Mouse (Mus musculus): Measurements from ENCODE around the gene Sema5a. TPM values are rescaled to one million over a fixed set of nuclear protein-coding genes. Genes with fewer than 3 reads are reported as not detected.

The Sema5a gene
- polyA plus RNA-seq, 1 experiment from 2014 or later: 37.9 TPM

GRCm38 (mm10) chr15:32416291-32416690 lies 171.7 kb downstream of the Sema5a start:
- ATAC-seq (ENCODE audit: insufficient number of reproducible peaks, insufficient read depth, low FRiP score, low TSS enrichment, low read depth): no peak
- no peaks in the 10 kb centered on the region for H3K9me3 ChIP-seq
- no peak overlapping the region for H3K9ac ChIP-seq
- H3K4me2 ChIP-seq: no peak overlapping the region
- WGBS: 78% methylated on average over 2 of the region's 2 CpGs
- H3K4me1 ChIP-seq: 0 out of 2 replicates have a peak, but pooled peaks cover 3% of the 10 kb centered on the region
- no peaks in the 10 kb centered on the region for H3K27me3 ChIP-seq
- no peaks in the 10 kb centered on the region for H3K36me3 ChIP-seq
- H3K4me3 ChIP-seq: no peak overlapping the region
- no peak overlapping the region for H3K27ac ChIP-seq

- Histone ChIP-seq H3K36me3 (no peaks in the 10 kb centered on the region), H3K9me3 (no peaks in the 10 kb centered on the region), H3K9ac (no peak overlapping the region), H3K4me3 (no peak overlapping the region), H3K27me3 (no peaks in the 10 kb centered on the region), H3K27ac (no peak overlapping the region), H3K4me1 (no peaks in the 10 kb centered on the region), H3K4me2 (no peak overlapping the region)
- ATAC-seq (ENCODE audit: insufficient number of reproducible peaks, insufficient read depth, low FRiP score, low TSS enrichment, low read depth): no peak
- WGBS: 84% methylated on average over 6 of the region's 6 CpGs
Observed at GRCm38 (mm10) chr15:32422631-32423030, 178.0 kb downstream of the Sema5a start.

- Histone ChIP-seq H3K9ac (no peak overlapping the region), H3K36me3 (no peaks in the 10 kb centered on the region), H3K27ac (no peak overlapping the region), H3K4me3 (no peak overlapping the region), H3K4me1 (no peaks in the 10 kb centered on the region), H3K27me3 (no peaks in the 10 kb centered on the region), H3K4me2 (no peak overlapping the region), H3K9me3 (no peaks in the 10 kb centered on the region)
- 66% methylated on average over 6 of the region's 6 CpGs for WGBS
- ATAC-seq (ENCODE audit: insufficient number of reproducible peaks, insufficient read depth, low FRiP score, low TSS enrichment, low read depth): no peak
Observed at GRCm38 (mm10) chr15:32423061-32423460, 178.5 kb downstream of the Sema5a start.

- Histone ChIP-seq H3K36me3 (no peaks in the 10 kb centered on the region), H3K4me2 (no peak overlapping the region), H3K9me3 (no peaks in the 10 kb centered on the region), H3K27me3 (no peaks in the 10 kb centered on the region), H3K9ac (no peak overlapping the region), H3K27ac (no peak overlapping the region), H3K4me3 (no peak overlapping the region), H3K4me1 (no peaks in the 10 kb centered on the region)
- WGBS: 89% methylated on average over 7 of the region's 7 CpGs
- no peak for ATAC-seq (ENCODE audit: insufficient number of reproducible peaks, insufficient read depth, low FRiP score, low TSS enrichment, low read depth)
Observed at GRCm38 (mm10) chr15:32427188-32427924, 182.7 kb downstream of the Sema5a start.

GRCm38 (mm10) chr15:32432927-32433832 lies 188.6 kb downstream of the Sema5a start:
- Histone ChIP-seq H3K9ac (no peak overlapping the region), H3K4me1 (peaks cover 15% of the 10 kb centered on the region), H3K27ac (peak overlapping the region; percentile 72), H3K27me3 (no peaks in the 10 kb centered on the region), H3K36me3 (no peaks in the 10 kb centered on the region), H3K9me3 (no peaks in the 10 kb centered on the region), H3K4me3 (no peak overlapping the region), H3K4me2 (peak overlapping the region; percentile 54)
- WGBS: 24% methylated on average over 13 of the region's 13 CpGs
- ATAC-seq (ENCODE audit: insufficient number of reproducible peaks, insufficient read depth, low FRiP score, low TSS enrichment, low read depth): peak; percentile 59; the same call in 1 of the 2 replicates

- Histone ChIP-seq H3K4me2 (peak overlapping the region; percentile 54; the same call in 1 of the 2 replicates), H3K4me1 (peaks cover 15% of the 10 kb centered on the region), H3K4me3 (no peak overlapping the region), H3K9me3 (no peaks in the 10 kb centered on the region), H3K36me3 (no peaks in the 10 kb centered on the region), H3K9ac (no peak overlapping the region), H3K27me3 (no peaks in the 10 kb centered on the region), H3K27ac (peak overlapping the region; percentile 72)
- no peak for ATAC-seq (ENCODE audit: insufficient number of reproducible peaks, insufficient read depth, low FRiP score, low TSS enrichment, low read depth)
Observed at GRCm38 (mm10) chr15:32433833-32434155, 189.2 kb downstream of the Sema5a start.

GRCm38 (mm10) chr15:32434274-32434673 lies 189.7 kb downstream of the Sema5a start:
- ATAC-seq (ENCODE audit: insufficient number of reproducible peaks, insufficient read depth, low FRiP score, low TSS enrichment, low read depth): no peak
- Histone ChIP-seq H3K27me3 (no peaks in the 10 kb centered on the region), H3K4me3 (no peak overlapping the region), H3K9ac (no peak overlapping the region), H3K27ac (no peak overlapping the region), H3K9me3 (no peaks in the 10 kb centered on the region), H3K4me2 (no peak overlapping the region), H3K36me3 (no peaks in the 10 kb centered on the region), H3K4me1 (peaks cover 15% of the 10 kb centered on the region)

GRCm38 (mm10) chr15:32437654-32438053 lies 193.0 kb downstream of the Sema5a start:
- Histone ChIP-seq H3K9ac (no peak overlapping the region), H3K36me3 (no peaks in the 10 kb centered on the region), H3K9me3 (no peaks in the 10 kb centered on the region), H3K27ac (no peak overlapping the region), H3K4me1 (peaks cover 15% of the 10 kb centered on the region), H3K4me2 (no peak overlapping the region), H3K27me3 (no peaks in the 10 kb centered on the region), H3K4me3 (no peak overlapping the region)
- 21% methylated on average over 6 of the region's 6 CpGs for WGBS
- no peak for ATAC-seq (ENCODE audit: insufficient number of reproducible peaks, insufficient read depth, low FRiP score, low TSS enrichment, low read depth)

- WGBS: 78% methylated on average over 4 of the region's 4 CpGs
- Histone ChIP-seq H3K4me2 (no peak overlapping the region), H3K9me3 (no peaks in the 10 kb centered on the region), H3K4me3 (no peak overlapping the region), H3K4me1 (peaks cover 21% of the 10 kb centered on the region), H3K27me3 (no peaks in the 10 kb centered on the region), H3K36me3 (no peaks in the 10 kb centered on the region), H3K27ac (no peak overlapping the region), H3K9ac (no peak overlapping the region)
- ATAC-seq (ENCODE audit: insufficient number of reproducible peaks, insufficient read depth, low FRiP score, low TSS enrichment, low read depth): no peak
Observed at GRCm38 (mm10) chr15:32442745-32443144, 198.1 kb downstream of the Sema5a start.

- Histone ChIP-seq H3K4me1 (peaks cover 21% of the 10 kb centered on the region), H3K4me3 (no peak overlapping the region), H3K4me2 (0 out of 2 replicates have a peak overlapping the region, but pooled peaks have one; percentile 14), H3K27me3 (no peaks in the 10 kb centered on the region), H3K36me3 (no peaks in the 10 kb centered on the region), H3K9ac (no peak overlapping the region), H3K9me3 (no peaks in the 10 kb centered on the region), H3K27ac (peak overlapping the region; percentile 64)
- no peak; the same call in 1 of the 2 replicates for ATAC-seq (ENCODE audit: insufficient number of reproducible peaks, insufficient read depth, low FRiP score, low TSS enrichment, low read depth)
- WGBS: 51% methylated on average over 7 of the region's 7 CpGs
Observed at GRCm38 (mm10) chr15:32447558-32448349, 203.1 kb downstream of the Sema5a start.

GRCm38 (mm10) chr15:32459046-32459445 lies 214.4 kb downstream of the Sema5a start:
- 75% methylated on average over 2 of the region's 2 CpGs for whole genome bisulfite sequencing
- H3K4me3 ChIP-seq: no peak overlapping the region
- H3K9me3 ChIP-seq: no peaks in the 10 kb centered on the region
- ATAC-seq (ENCODE audit: insufficient number of reproducible peaks, insufficient read depth, low FRiP score, low TSS enrichment, low read depth): no peak
- no peak overlapping the region for H3K27ac ChIP-seq
- H3K27me3 ChIP-seq: no peaks in the 10 kb centered on the region
- no peak overlapping the region for H3K4me2 ChIP-seq
- no peaks in the 10 kb centered on the region for H3K4me1 ChIP-seq
- H3K9ac ChIP-seq: no peak overlapping the region
- H3K36me3 ChIP-seq: no peaks in the 10 kb centered on the region

Measured in embryonic facial prominence, embryonic 13.5 days (tissue).